Mouse (Mus musculus) frontal cortex, postnatal 14 days (tissue): ENCODE results near the gene Ensa.
"Not testable (repeated sequence)": the region's sequence is repeated elsewhere in the genome, so short reads cannot be mapped to it uniquely, and the experiment has no call there.

Experiments used
- DNase-seq, 2 experiments: peaks; one replicate each; pipeline ENCODE4 v3.0.0; 2022; ENCODE audit warnings: low spot score in 2 of 2

Ensa gene

GRCm38 (mm10) chr3:95662724-95663449 lies 38.1 kb downstream of the Ensa start:
- DNase-seq, result no peak

GRCm38 (mm10) chr3:95663486-95663885 lies 38.7 kb downstream of the Ensa start:
- no peak for DNase-seq

GRCm38 (mm10) chr3:95663969-95664608 lies 39.3 kb downstream of the Ensa start:
- no peak for DNase-seq

DNA sequence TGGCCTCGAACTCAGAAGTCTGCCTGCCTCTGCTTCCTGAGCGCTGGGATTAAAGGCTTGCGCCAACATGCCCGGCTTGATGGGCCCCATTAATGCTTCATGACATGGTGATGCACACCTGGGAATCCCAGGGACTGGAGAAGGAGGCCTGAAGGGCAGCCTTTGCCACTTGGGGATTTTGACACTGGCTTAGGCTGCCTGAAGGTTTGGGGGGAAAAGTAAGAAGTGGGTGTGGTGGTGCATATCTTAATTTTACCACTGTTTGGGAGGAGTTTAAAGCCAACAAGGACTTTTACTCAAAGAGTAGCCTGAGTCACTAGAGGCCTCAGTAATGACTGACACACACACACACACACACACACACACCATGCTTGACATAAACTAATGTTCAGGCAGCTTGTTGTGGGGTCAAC lies 40.2 kb downstream of the Ensa start:
- DNase-seq, result no peak

- DNase-seq, result no peak
These were observed 41.5 kb downstream of the Ensa start for GRCm38 (mm10) chr3:95666124-95666844.

- no peak for DNase-seq
These were observed 42.7 kb downstream of the Ensa start for GRCm38 (mm10) chr3:95667521-95667920.

DNA sequence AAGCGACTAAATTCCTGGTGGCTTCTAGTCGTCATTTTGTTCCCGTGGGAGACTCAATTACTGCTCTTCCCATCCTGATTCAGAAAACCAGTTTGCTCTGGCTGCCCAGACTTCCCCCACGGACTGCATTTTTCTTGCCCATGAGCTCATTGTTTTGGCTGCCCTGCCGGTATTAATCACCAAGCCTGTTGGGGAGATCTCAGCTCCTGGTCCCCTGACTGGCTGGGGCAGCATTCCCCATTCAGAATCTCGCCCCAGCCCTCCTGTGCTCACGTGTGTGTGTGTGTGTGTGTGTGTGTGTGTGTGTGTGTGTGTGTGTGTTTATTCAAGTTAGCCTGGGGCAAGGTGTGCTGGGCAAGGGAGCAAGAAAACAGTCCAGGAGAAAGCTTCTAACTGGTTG lies 43.2 kb downstream of the Ensa start:
- DNase-seq, result no peak

- DNase-seq, result no peak
These were observed 44.0 kb downstream of the Ensa start for GRCm38 (mm10) chr3:95668589-95669308.

DNA sequence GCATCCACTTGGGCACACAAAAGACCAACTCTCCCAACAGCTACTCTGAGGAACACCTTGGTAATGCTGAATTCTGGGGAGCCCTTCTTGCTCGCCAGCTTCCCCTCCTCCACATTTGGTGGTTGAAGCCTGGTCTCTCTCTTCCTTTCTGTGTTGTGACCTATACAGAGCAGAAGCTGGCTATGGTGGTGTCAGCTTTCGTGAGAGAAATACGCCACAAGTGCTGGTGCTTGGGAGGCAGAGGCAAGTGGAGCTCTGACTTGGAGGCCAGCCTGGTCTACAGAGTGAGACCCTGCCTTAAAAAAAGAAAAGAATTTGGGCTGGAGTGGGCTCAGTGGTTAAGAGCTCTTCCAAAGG lies 44.5 kb downstream of the Ensa start:
- no peak for DNase-seq

- DNase-seq, result not testable (repeated sequence)
These were observed 45.6 kb downstream of the Ensa start for GRCm38 (mm10) chr3:95670419-95670818.

- no peak for DNase-seq
These were observed 46.4 kb downstream of the Ensa start for GRCm38 (mm10) chr3:95671201-95671600.

DNA sequence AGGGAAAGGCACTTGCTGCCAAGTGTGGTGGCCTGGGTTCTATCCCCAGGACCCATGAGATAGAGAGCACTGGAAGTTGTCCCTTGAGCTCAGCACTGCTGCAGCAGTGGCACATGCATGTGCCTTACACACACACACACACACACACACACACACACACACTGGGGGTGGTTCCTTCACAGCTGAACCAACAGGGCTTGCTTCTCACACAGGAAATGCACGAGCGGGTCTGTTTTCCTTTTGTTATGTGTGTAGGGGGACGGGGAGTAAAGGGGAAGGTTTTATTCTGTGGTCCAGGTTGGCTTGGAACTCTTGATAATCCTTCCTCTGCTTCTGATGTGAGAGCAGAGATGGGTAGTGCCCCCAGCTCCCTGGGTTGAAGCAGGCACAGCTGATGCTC lies 47.7 kb downstream of the Ensa start:
- DNase-seq, result no peak

GRCm38 (mm10) chr3:95672861-95673706 lies 48.3 kb downstream of the Ensa start:
- no peak for DNase-seq

GRCm38 (mm10) chr3:95673707-95674211 lies 49.0 kb downstream of the Ensa start:
- no peak for DNase-seq

GRCm38 (mm10) chr3:95674236-95674635 lies 49.4 kb downstream of the Ensa start:
- no peak for DNase-seq

- DNase-seq, result no peak
These were observed 50.0 kb downstream of the Ensa start for GRCm38 (mm10) chr3:95674812-95675211.

GRCm38 (mm10) chr3:95675301-95676092 lies 50.7 kb downstream of the Ensa start:
- peak in 1 of 2 experiments; percentile 48 for DNase-seq

GRCm38 (mm10) chr3:95676745-95677419 lies 52.1 kb downstream of the Ensa start:
- peak in 1 of 2 experiments; percentile 27 for DNase-seq

DNA sequence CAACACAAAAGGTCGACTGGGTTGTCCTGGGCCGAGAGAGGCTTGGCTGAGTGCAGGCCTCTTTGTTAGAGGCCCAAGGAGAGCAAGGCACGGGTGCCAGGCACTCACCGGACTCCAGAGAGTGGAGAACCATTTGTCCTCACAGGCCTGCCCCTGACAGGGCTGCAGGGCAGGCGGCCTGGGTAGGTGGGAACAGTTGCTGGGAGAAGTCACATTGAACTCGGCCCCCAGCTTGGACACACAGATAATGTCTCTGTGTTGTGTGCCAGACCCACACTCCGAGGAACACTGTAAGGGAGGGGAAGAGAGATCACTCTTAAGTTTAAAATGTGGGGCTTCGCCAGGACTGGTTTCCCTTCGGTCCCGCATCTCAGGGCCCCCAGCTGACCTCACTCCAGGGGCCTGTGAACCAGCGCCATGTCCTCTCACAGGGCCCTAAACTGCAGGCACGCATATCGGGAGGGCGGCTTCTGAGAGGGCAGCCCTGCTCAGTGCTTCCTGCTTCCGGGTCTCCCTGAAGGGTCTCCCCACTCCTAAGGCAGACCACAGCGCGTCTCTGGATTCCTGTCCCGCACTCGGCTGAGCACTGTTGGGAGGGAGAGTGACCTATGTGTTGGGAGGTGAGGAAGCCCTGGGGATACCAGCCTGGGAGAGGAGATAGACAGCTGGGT lies 52.8 kb downstream of the Ensa start:
- no peak for DNase-seq
